Mouse (Mus musculus) midbrain, embryonic 11.5 days (tissue): Measurements from ENCODE around the gene Dkk2. TPM values are rescaled to one million over a fixed set of nuclear protein-coding genes. Genes with fewer than 3 reads are reported as not detected.

Experiments used
- ATAC-seq: fragments of 200-750 bp; cut with Nextera tagmentation; 2 replicates; pipeline ENCODE4 v1.8.0; 2017; ENCODE audit warnings: moderate TSS enrichment, moderate library complexity; ENCODE audit not compliant: low FRiP score
- DNase-seq: peaks from one replicate; pipeline ENCODE4 v3.0.0; 2015; ENCODE audit warnings: low spot score; ENCODE audit errors: missing footprints
- H3K27ac ChIP-seq: fragments of 300-500 bp; sonication (generic); 2 replicates; pipeline ENCODE4 v1.5.1; 2014; ENCODE audit warnings: low read depth, low read length
- H3K27me3 ChIP-seq: fragments of 300-500 bp; sonication (generic); 2 replicates; pipeline ENCODE4 v1.6.1; 2014; ENCODE audit warnings: mild to moderate bottlenecking, low read length, moderate library complexity, mixed read lengths; ENCODE audit not compliant: control insufficient read depth, insufficient read depth
- H3K36me3 ChIP-seq: fragments of 300-500 bp; sonication (generic); 2 replicates; pipeline ENCODE4 v1.6.1; 2014; ENCODE audit warnings: mild to moderate bottlenecking, low read length, moderate library complexity, mixed read lengths; ENCODE audit not compliant: control insufficient read depth, insufficient read depth
- H3K4me1 ChIP-seq: fragments of 300-500 bp; sonication (generic); 2 replicates; pipeline ENCODE4 v1.6.1; 2014; ENCODE audit warnings: low read length; ENCODE audit not compliant: control insufficient read depth, insufficient read depth
- H3K4me2 ChIP-seq: fragments of 300-500 bp; sonication (generic); 2 replicates; pipeline ENCODE4 v1.6.1; 2014; ENCODE audit warnings: mild to moderate bottlenecking, moderate library complexity
- H3K4me3 ChIP-seq: fragments of 300-500 bp; sonication (generic); 2 replicates; pipeline ENCODE4 v1.5.1; 2014; ENCODE audit warnings: low read depth, low read length
- H3K9ac ChIP-seq: fragments of 300-500 bp; sonication (generic); 2 replicates; pipeline ENCODE4 v1.6.1; 2014; ENCODE audit warnings: low read length
- H3K9me3 ChIP-seq: fragments of 300-500 bp; sonication (generic); 2 replicates; pipeline ENCODE4 v1.6.1; 2016; ENCODE audit warnings: low read length; ENCODE audit not compliant: control insufficient read depth
- WGBS: fragments of 180-500 bp; shearing (Covaris S2); extraction: QIAGEN DNeasy Blood & Tissue Kit; methylation state at CpG from one replicate; pipeline ENCODE4 v1.1.7; 2014; 5-methylcytosine and 5-hydroxymethylcytosine counted together
- polyA plus RNA-seq: library from polyadenylated mRNA; unstranded; fragments of >200 nt; fragmentation: Nextera tagmentation; extraction: Ambion mirVana; gene quantifications from 2 replicates; pipeline ENCODE4 v1.2.1, GENCODE M21; 2014

The Dkk2 gene
- polyA plus RNA-seq, 1 experiment from 2014 or later: 19.6 TPM

DNA sequence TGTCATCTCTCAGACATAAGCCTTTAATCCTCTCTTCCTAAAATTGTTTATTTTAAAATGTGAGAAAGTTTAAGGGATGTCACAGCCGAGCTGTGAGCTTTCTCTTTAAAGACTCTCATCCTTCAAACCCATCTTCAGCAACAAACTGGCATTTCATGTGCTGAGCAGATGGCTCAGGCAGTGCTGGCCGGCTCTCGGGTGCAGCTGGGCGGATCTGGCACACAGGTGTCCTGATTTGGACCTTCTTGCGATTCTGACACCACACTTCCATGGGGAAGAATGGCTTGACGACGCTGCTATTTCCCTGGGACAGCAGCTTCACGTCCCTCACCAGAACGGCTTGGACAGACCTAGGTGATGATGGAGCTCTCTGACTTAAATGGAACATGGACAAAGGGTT, 17.9 kb downstream of the Dkk2 start:
- Histone ChIP-seq H3K27ac (no peak overlapping the region), H3K27me3 (no peaks in the 10 kb centered on the region), H3K4me3 (no peak overlapping the region), H3K36me3 (no peaks in the 10 kb centered on the region), H3K4me2 (no peak overlapping the region), H3K9ac (no peak overlapping the region), H3K9me3 (no peaks in the 10 kb centered on the region), H3K4me1 (no peaks in the 10 kb centered on the region)
- DNase-seq: no peak
- ATAC-seq: no peak
- WGBS: 69% methylated on average over 9 of the region's 9 CpGs

DNA sequence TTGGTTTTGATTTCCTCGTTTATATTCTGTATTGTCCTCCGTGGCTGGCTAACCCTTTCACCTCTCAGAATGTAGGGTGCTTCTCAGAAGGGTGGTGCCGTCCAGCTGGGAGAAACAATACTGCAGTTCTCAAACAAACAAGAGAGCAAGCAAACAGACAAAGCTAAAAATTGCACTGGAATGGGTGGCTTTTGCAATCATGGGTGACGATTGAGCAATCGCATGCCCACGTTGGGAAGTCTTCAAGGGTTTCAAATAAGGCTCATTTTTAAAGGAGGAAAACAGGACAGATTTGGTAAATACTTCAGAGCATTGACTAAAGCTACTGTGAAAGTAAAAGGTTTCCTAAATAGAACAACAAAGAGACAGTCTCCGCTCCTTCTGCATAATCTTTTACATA, 18.4 kb downstream of the Dkk2 start:
- H3K4me3 ChIP-seq: no peak overlapping the region
- DNase-seq (no peak), ATAC-seq (no peak)
- no peak overlapping the region for H3K4me2 ChIP-seq
- no peaks in the 10 kb centered on the region for H3K27me3 ChIP-seq
- WGBS: 45% methylated on average over 7 of the region's 7 CpGs
- H3K9ac ChIP-seq: no peak overlapping the region
- H3K27ac ChIP-seq: no peak overlapping the region
- H3K9me3 ChIP-seq: no peaks in the 10 kb centered on the region
- no peaks in the 10 kb centered on the region for H3K4me1 ChIP-seq
- H3K36me3 ChIP-seq: no peaks in the 10 kb centered on the region

DNA sequence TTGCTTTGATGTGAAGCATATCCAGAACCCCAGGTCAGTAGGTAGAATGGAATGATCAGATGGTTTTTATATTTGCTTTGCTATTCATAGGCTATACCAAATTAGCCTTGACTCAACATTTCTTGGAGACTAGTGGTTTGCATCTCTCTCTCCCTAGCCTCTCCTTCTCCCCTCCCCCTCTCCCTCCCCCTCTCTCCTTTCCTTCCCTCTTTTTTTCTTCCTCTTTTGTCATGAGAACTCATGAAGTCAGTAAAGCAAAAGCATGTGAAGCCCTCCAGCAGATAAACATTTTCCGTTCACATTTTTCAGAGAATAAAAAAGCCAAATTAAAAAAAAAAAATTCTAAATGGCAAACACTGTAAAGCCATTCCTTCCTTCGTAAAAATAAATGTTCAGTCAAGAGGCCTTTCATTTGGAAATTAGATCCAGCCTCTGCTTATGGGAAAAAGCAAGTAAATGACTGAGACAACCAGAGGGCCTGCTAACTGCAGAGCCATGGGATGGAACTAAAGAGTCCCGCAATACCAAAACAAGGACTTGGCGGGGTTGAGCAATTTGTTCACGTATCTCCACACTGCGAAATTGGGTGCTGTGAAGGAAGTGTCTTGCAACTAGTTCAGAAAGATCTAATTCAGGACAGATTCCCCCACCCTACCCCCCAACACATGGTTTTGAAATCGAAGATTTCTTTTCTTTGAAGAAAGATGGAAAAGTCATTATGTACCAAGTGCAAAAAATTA, 30.9 kb downstream of the Dkk2 start:
- H3K27ac ChIP-seq: no peak overlapping the region
- no peaks in the 10 kb centered on the region for H3K36me3 ChIP-seq
- 89% methylated on average over 7 of the region's 7 CpGs for WGBS
- no peaks in the 10 kb centered on the region for H3K9me3 ChIP-seq
- H3K4me3 ChIP-seq: no peak overlapping the region
- no peaks in the 10 kb centered on the region for H3K4me1 ChIP-seq
- no peak overlapping the region for H3K9ac ChIP-seq
- ATAC-seq (no peak), DNase-seq (no peak)
- H3K4me2 ChIP-seq: no peak overlapping the region
- H3K27me3 ChIP-seq: no peaks in the 10 kb centered on the region

DNA sequence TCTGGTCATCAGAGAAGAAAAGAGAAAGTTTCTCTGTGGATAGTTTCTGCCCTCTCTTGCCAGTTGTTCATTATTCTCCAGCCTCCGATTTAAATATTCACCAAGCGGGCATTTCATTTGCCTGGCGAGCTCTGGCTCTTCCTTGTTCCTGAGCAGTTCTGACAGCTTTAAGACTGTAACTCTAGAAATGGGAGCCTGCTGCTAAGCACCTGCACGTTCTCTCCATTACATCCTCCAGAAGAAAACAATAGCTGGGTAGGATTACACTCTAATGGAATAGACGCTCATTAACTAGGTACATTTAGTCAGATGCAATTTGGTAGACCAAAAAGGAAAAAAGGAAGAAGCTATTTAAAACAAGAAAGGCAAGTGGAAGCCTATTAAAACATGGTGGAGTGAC, 36.3 kb downstream of the Dkk2 start:
- no peaks in the 10 kb centered on the region for H3K9me3 ChIP-seq
- H3K36me3 ChIP-seq: no peaks in the 10 kb centered on the region
- H3K4me3 ChIP-seq: no peak overlapping the region
- no peaks in the 10 kb centered on the region for H3K27me3 ChIP-seq
- ATAC-seq (no peak), DNase-seq (no peak)
- no peak overlapping the region for H3K9ac ChIP-seq
- H3K27ac ChIP-seq: no peak overlapping the region
- whole genome bisulfite sequencing: 78% methylated on average over 5 of the region's 5 CpGs
- no peaks in the 10 kb centered on the region for H3K4me1 ChIP-seq
- H3K4me2 ChIP-seq: no peak overlapping the region

DNA sequence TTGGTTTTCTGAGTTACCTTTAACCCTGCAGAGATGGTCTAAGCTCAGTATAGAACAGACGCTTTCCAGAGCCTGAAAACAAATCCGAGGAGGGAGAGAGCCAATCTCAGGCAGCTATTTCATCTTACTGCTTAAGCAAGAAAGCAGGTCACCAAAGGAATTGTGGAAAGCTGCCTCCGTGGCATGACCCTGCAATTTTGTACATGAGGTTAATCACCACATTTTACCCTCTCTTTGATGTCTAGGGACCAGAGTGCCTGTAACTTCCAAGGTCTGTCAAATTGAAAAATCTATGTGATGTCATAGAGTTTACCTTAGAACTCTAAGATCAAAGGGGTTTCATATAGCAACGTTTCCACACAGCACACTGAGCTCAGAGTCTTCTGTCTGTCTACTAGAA, 37.5 kb downstream of the Dkk2 start:
- H3K4me3 ChIP-seq: no peak overlapping the region
- no peak for ATAC-seq
- 61% methylated on average over 4 of the region's 4 CpGs for WGBS
- no peak for DNase-seq
- H3K4me1 ChIP-seq: no peaks in the 10 kb centered on the region
- no peaks in the 10 kb centered on the region for H3K27me3 ChIP-seq
- no peaks in the 10 kb centered on the region for H3K9me3 ChIP-seq
- H3K27ac ChIP-seq: no peak overlapping the region
- H3K4me2 ChIP-seq: no peak overlapping the region
- no peaks in the 10 kb centered on the region for H3K36me3 ChIP-seq
- H3K9ac ChIP-seq: no peak overlapping the region

DNA sequence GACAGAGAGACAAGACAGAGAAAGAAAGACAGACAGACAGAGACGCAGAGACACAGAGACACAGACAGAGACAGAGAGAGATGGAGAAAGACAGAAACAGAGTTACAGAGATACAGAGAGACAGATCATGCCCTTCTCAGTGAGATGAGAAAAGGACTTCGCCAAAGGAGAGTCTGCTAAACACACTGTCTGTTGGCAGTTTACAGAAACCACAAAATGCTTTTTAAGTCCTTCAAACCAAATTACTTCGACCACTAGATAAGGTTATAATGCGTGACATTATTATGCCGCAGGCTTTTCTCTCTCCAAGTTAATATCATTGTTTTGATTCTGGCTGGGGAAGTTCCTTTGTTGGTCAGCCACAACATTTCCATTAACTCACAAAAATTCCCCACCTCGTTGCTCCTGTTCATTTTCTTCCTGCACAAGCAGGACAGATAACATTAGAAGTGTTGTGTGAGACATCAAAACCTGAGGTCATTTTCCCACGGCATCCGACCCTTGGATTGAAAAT, 40.2 kb downstream of the Dkk2 start:
- Histone ChIP-seq H3K4me2 (no peak overlapping the region), H3K27ac (no peak overlapping the region), H3K27me3 (no peaks in the 10 kb centered on the region), H3K4me1 (no peaks in the 10 kb centered on the region), H3K9me3 (no peaks in the 10 kb centered on the region), H3K4me3 (no peak overlapping the region), H3K36me3 (no peaks in the 10 kb centered on the region), H3K9ac (no peak overlapping the region)
- WGBS: 90% methylated on average over 8 of the region's 8 CpGs
- no peak for DNase-seq
- no peak for ATAC-seq

DNA sequence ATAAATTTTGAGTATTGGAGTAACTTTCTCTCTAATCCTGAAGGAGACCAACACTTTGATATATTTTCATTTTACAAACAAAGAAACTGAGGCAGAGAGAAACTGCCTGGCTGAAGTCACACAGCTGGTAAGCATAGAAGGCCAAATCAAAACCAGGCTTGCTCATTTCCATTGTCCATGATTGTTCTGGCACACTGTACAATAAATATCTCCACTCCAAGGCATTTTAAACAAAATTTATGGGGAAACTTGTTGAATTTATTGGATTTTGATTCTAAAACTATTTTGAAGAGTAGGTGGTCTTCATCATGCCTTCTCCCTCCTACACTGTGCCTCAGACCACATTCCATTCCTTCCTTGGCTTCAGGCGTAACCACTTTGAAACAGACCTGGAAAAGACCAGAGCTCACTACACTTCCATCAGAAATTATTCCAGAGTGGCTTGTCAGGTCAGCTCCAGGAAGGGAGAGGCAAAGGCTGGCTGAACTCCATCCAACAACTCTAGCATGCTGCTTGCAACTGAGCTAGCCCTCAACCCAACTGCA, 44.7 kb downstream of the Dkk2 start:
- WGBS: 88% methylated on average over 1 of the region's 1 CpGs
- Histone ChIP-seq H3K4me2 (no peak overlapping the region), H3K9me3 (no peaks in the 10 kb centered on the region), H3K9ac (no peak overlapping the region), H3K4me3 (no peak overlapping the region), H3K36me3 (no peaks in the 10 kb centered on the region), H3K4me1 (no peaks in the 10 kb centered on the region), H3K27ac (no peak overlapping the region), H3K27me3 (no peaks in the 10 kb centered on the region)
- ATAC-seq (no peak), DNase-seq (no peak)

DNA sequence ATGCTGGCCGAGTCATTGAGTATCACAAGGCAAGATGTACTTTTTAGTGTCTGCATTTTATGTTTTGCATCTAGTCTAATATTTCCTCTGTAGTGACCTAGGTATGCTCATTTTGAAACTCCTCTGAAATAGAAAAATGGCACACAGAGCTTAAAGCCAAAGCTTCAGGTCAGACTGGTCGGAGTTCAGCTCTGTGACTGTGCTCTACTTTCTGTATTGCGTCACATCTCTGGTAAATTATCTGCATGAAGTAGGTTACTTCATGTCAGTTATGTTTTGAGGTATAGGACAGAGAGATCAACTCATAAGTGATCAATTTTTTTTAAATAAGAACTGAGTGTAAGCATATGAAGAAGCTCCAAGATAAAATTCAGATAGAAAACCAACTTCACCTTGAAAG, 45.7 kb downstream of the Dkk2 start:
- Histone ChIP-seq H3K4me3 (no peak overlapping the region), H3K4me2 (no peak overlapping the region), H3K9me3 (no peaks in the 10 kb centered on the region), H3K36me3 (no peaks in the 10 kb centered on the region), H3K27ac (no peak overlapping the region), H3K9ac (no peak overlapping the region), H3K4me1 (no peaks in the 10 kb centered on the region), H3K27me3 (no peaks in the 10 kb centered on the region)
- 85% methylated on average over 3 of the region's 3 CpGs for WGBS
- peak; percentile 12 for DNase-seq
- ATAC-seq: no peak

DNA sequence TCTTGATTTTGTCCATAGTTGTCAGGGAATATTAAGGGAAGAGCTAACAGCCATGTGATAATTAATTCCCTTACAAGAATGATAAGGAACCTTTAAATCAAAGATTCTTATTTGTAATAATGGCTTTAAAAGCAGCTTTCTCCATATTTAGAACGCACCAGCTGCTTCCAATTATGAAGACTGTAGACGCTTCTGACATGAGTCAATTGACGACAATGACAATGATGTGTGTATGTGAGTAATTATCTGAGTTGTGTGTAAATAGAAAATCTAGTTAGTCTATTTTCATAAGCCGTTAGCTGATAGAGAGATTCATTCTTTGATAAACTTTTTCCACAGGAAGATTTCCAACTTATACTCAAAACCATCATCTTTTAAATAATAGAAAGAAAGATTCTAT, 46.8 kb downstream of the Dkk2 start:
- ATAC-seq (no peak), DNase-seq (no peak)
- H3K4me3 ChIP-seq: no peak overlapping the region
- H3K4me1 ChIP-seq: no peaks in the 10 kb centered on the region
- WGBS: 86% methylated on average over 4 of the region's 4 CpGs
- no peaks in the 10 kb centered on the region for H3K27me3 ChIP-seq
- no peak overlapping the region for H3K4me2 ChIP-seq
- no peak overlapping the region for H3K9ac ChIP-seq
- H3K36me3 ChIP-seq: no peaks in the 10 kb centered on the region
- no peak overlapping the region for H3K27ac ChIP-seq
- no peaks in the 10 kb centered on the region for H3K9me3 ChIP-seq
